Mouse (Mus musculus): Measurements from ENCODE around the gene Ces1a. TPM values are rescaled to one million over a fixed set of nuclear protein-coding genes. Genes with fewer than 3 reads are reported as not detected.
A peak's percentile ranks its signal among the peaks of the same experiment; 100 is the strongest.

The Ces1a gene
- polyA plus RNA-seq, 1 experiment from 2014 or later: not detected

DNA sequence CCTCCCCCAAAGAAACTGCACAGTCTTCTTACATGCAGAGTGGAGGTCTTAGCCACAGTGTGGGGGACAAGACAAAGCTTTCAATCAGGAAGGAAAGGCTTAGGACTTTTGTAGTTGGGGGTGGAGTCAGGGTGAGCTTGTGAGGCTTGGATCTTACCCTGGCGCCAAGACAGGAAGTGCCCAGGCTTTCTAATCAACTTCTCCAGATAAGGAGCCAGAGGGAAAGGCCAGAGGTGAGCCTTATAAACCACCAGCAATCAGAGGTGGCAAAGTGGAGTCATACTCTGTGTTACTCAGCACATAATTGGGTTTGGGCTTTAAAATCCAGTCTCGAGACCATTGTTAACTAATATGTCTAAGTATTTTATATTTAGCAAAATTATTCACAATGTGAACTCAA is 7.2 kb upstream of the Ces1a start:
- WGBS: 76% methylated on average over 2 of the region's 2 CpGs
- DNase-seq (ENCODE audit: low spot score) (no peak), ATAC-seq (ENCODE audit: low FRiP score) (no peak)
- Histone ChIP-seq H3K4me1 (replicated peaks; ENCODE audit: control insufficient read depth, insufficient read depth, low read length) (no peaks in the 10 kb centered on the region), H3K27me3 (ENCODE audit: control insufficient read depth, insufficient read depth, low read length) (no peaks in the 10 kb centered on the region), H3K36me3 (ENCODE audit: control insufficient read depth, insufficient read depth, low read length) (no peaks in the 10 kb centered on the region), H3K4me2 (replicated peaks; ENCODE audit: low read depth, low read length) (no peak overlapping the region), H3K27ac (ENCODE audit: low read depth, low read length) (no peak overlapping the region), H3K9ac (ENCODE audit: low read depth, low read length) (no peak overlapping the region), H3K9me3 (ENCODE audit: control insufficient read depth, low read length) (no peaks in the 10 kb centered on the region), H3K4me3 (ENCODE audit: low read depth, low read length) (no peak overlapping the region)

GRCm38 (mm10) chr8:93048510-93049416 is 771 bp upstream of the Ces1a start:
- Histone ChIP-seq H3K27me3 (ENCODE audit: control insufficient read depth, insufficient read depth, low read length) (no peaks in the 10 kb centered on the region), H3K4me1 (replicated peaks; ENCODE audit: control insufficient read depth, insufficient read depth, low read length) (no peaks in the 10 kb centered on the region), H3K36me3 (ENCODE audit: control insufficient read depth, insufficient read depth, low read length) (no peaks in the 10 kb centered on the region), H3K9ac (ENCODE audit: low read depth, low read length) (no peak overlapping the region), H3K27ac (ENCODE audit: low read depth, low read length) (no peak overlapping the region), H3K9me3 (ENCODE audit: control insufficient read depth, low read length) (no peaks in the 10 kb centered on the region), H3K4me2 (replicated peaks; ENCODE audit: low read depth, low read length) (no peak overlapping the region), H3K4me3 (ENCODE audit: low read depth, low read length) (no peak overlapping the region)
- 79% methylated on average over 4 of the region's 4 CpGs for WGBS
- DNase-seq (ENCODE audit: low spot score) (no peak), ATAC-seq (ENCODE audit: low FRiP score) (no peak)

DNA sequence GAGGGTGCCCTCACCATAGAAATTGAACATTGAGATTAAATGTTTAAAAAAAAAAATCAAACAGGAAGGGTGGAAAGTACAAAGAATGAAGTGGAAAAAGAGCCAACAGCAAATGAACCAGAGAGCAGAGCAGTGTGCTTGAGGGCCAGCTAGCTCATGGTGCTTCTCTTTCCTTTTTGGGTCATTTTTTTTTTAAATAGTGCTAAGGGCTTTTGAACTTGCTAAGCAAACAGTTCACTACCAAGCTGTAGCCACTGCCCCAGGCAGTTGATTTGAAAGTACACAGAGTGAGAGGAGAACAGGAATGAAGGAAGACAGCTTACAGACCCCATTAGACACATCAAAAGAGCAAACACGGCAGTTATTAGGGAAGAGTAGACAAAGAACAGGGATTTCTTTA is 4.9 kb downstream of the Ces1a start:
- Histone ChIP-seq H3K9me3 (ENCODE audit: control insufficient read depth, low read length) (no peaks in the 10 kb centered on the region), H3K36me3 (ENCODE audit: control insufficient read depth, insufficient read depth, low read length) (no peaks in the 10 kb centered on the region), H3K27ac (ENCODE audit: low read depth, low read length) (no peak overlapping the region), H3K4me1 (replicated peaks; ENCODE audit: control insufficient read depth, insufficient read depth, low read length) (no peaks in the 10 kb centered on the region), H3K4me2 (replicated peaks; ENCODE audit: low read depth, low read length) (no peak overlapping the region), H3K4me3 (ENCODE audit: low read depth, low read length) (no peak overlapping the region), H3K27me3 (ENCODE audit: control insufficient read depth, insufficient read depth, low read length) (no peaks in the 10 kb centered on the region), H3K9ac (ENCODE audit: low read depth, low read length) (no peak overlapping the region)
- 70% methylated on average over 1 of the region's 1 CpGs for WGBS
- ATAC-seq (ENCODE audit: low FRiP score): no peak
- DNase-seq (ENCODE audit: low spot score): no peak

DNA sequence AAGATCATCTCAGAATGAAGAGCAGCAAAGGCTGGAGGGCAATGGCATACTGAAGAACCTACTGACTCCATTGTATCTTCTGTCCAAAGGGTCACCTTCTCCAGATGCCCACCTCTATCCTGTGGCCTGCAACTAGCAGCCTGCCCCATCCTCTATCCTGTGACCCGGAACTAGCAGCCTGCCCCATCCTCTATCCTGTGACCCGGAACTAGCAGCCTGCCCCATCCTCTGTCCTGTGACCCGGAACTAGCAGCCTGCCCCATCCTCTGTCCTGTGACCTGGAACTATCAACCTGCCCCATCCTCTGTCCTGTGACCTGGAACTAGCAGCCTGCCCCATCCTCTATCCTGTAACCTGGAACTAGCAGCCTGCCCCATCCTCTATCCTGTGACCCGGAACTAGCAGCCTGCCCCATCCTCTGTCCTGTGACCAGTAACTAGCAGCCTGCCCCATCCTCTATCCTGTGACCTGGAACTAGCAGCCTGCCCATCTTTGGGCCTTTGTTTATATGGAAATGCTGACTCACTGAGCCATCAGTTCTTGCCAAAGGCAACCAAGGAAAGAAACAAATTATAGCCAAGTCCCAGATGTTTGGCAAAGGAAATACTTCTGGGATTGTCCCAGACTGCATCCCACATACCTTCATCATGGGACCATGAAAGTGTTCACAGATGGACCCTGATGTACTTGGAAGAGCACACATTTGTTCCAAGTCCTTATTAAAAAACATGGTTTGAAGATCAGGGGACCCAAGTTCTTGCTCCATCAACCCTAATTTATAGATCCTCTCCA is 7.0 kb downstream of the Ces1a start:
- Histone ChIP-seq H3K9ac (ENCODE audit: low read depth, low read length) (no peak overlapping the region), H3K4me1 (replicated peaks; ENCODE audit: control insufficient read depth, insufficient read depth, low read length) (no peaks in the 10 kb centered on the region), H3K27ac (ENCODE audit: low read depth, low read length) (no peak overlapping the region), H3K4me2 (replicated peaks; ENCODE audit: low read depth, low read length) (no peak overlapping the region), H3K9me3 (ENCODE audit: control insufficient read depth, low read length) (no peaks in the 10 kb centered on the region), H3K4me3 (ENCODE audit: low read depth, low read length) (no peak overlapping the region), H3K27me3 (ENCODE audit: control insufficient read depth, insufficient read depth, low read length) (no peaks in the 10 kb centered on the region), H3K36me3 (ENCODE audit: control insufficient read depth, insufficient read depth, low read length) (no peaks in the 10 kb centered on the region)
- no peak for DNase-seq (ENCODE audit: low spot score)
- 73% methylated on average over 4 of the region's 4 CpGs for WGBS
- no peak for ATAC-seq (ENCODE audit: low FRiP score)

- H3K27ac ChIP-seq (ENCODE audit: low read depth, low read length): no peak overlapping the region
- no peak overlapping the region for H3K4me2 ChIP-seq (replicated peaks; ENCODE audit: low read depth, low read length)
- no peak for ATAC-seq (ENCODE audit: low FRiP score)
- H3K36me3 ChIP-seq (ENCODE audit: control insufficient read depth, insufficient read depth, low read length): no peaks in the 10 kb centered on the region
- no peaks in the 10 kb centered on the region for H3K9me3 ChIP-seq (ENCODE audit: control insufficient read depth, low read length)
- 84% methylated on average over 2 of the region's 2 CpGs for WGBS
- no peak overlapping the region for H3K9ac ChIP-seq (ENCODE audit: low read depth, low read length)
- H3K4me3 ChIP-seq (ENCODE audit: low read depth, low read length): no peak overlapping the region
- no peaks in the 10 kb centered on the region for H3K4me1 ChIP-seq (replicated peaks; ENCODE audit: control insufficient read depth, insufficient read depth, low read length)
- DNase-seq (ENCODE audit: low spot score): no peak
- no peaks in the 10 kb centered on the region for H3K27me3 ChIP-seq (ENCODE audit: control insufficient read depth, insufficient read depth, low read length)
Observed at GRCm38 (mm10) chr8:93040256-93040655, 7.7 kb downstream of the Ces1a start.

GRCm38 (mm10) chr8:93038831-93039230 is 9.2 kb downstream of the Ces1a start:
- no peak overlapping the region for H3K4me3 ChIP-seq (ENCODE audit: low read depth, low read length)
- peak; percentile 2 for DNase-seq (ENCODE audit: low spot score)
- H3K4me1 ChIP-seq (replicated peaks; ENCODE audit: control insufficient read depth, insufficient read depth, low read length): no peaks in the 10 kb centered on the region
- H3K27me3 ChIP-seq (ENCODE audit: control insufficient read depth, insufficient read depth, low read length): no peaks in the 10 kb centered on the region
- no peak overlapping the region for H3K27ac ChIP-seq (ENCODE audit: low read depth, low read length)
- WGBS: 3% methylated on average over 2 of the region's 2 CpGs
- H3K36me3 ChIP-seq (ENCODE audit: control insufficient read depth, insufficient read depth, low read length): no peaks in the 10 kb centered on the region
- no peak overlapping the region for H3K4me2 ChIP-seq (replicated peaks; ENCODE audit: low read depth, low read length)
- no peak overlapping the region for H3K9ac ChIP-seq (ENCODE audit: low read depth, low read length)
- H3K9me3 ChIP-seq (ENCODE audit: control insufficient read depth, low read length): no peaks in the 10 kb centered on the region
- no peak for ATAC-seq (ENCODE audit: low FRiP score)

DNA sequence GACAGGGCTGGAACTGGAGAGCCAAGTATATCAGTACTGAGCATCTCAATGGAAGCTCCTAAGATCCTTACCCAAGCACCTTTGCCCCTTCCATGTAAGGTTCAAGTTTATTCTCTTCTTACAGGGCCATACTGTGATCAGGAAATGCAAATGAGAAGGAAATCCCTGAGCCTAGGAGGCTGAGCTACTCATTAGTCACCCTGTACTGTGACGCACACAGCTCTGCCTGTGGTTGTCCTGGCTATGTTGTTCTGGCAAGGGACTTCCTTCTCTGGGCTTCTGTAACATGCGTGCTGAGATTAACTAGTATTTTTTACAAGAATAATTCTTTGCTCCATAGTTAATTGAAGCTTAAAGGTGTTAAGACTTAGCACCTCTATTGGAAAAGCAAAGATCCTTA is 17.3 kb downstream of the Ces1a start:
- DNase-seq (ENCODE audit: low spot score): no peak
- Histone ChIP-seq H3K27me3 (ENCODE audit: control insufficient read depth, insufficient read depth, low read length) (no peaks in the 10 kb centered on the region), H3K4me2 (replicated peaks; ENCODE audit: low read depth, low read length) (no peak overlapping the region), H3K27ac (ENCODE audit: low read depth, low read length) (no peak overlapping the region), H3K9ac (ENCODE audit: low read depth, low read length) (no peak overlapping the region), H3K4me1 (replicated peaks; ENCODE audit: control insufficient read depth, insufficient read depth, low read length) (no peaks in the 10 kb centered on the region), H3K4me3 (ENCODE audit: low read depth, low read length) (no peak overlapping the region), H3K9me3 (ENCODE audit: control insufficient read depth, low read length) (no peaks in the 10 kb centered on the region), H3K36me3 (ENCODE audit: control insufficient read depth, insufficient read depth, low read length) (no peaks in the 10 kb centered on the region)
- WGBS: 83% methylated on average over 2 of the region's 2 CpGs
- no peak for ATAC-seq (ENCODE audit: low FRiP score)

DNA sequence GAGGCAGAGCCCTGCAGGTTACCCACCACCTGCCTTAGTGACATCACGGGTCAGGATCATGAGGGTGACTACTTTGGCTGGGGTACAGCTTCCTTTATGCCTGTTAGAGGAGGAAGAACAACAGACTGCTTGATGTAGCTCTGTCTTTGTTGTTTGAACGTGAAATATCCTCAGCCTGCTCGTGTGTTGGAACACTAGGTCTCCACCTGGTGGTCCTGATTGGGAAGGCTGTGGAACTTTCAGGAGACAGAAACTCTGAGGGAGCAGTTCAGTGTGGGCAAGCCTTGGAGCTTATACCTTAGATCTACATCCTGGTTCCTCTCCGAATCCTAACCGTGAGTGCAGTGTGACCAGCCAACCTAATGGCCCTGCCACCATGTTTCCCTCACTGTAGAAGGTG is 26.3 kb downstream of the Ces1a start:
- no peak for ATAC-seq (ENCODE audit: low FRiP score)
- no peaks in the 10 kb centered on the region for H3K9me3 ChIP-seq (ENCODE audit: control insufficient read depth, low read length)
- no peak overlapping the region for H3K4me2 ChIP-seq (replicated peaks; ENCODE audit: low read depth, low read length)
- WGBS: 79% methylated on average over 5 of the region's 5 CpGs
- H3K36me3 ChIP-seq (ENCODE audit: control insufficient read depth, insufficient read depth, low read length): no peaks in the 10 kb centered on the region
- H3K9ac ChIP-seq (ENCODE audit: low read depth, low read length): no peak overlapping the region
- H3K27ac ChIP-seq (ENCODE audit: low read depth, low read length): no peak overlapping the region
- H3K27me3 ChIP-seq (ENCODE audit: control insufficient read depth, insufficient read depth, low read length): no peaks in the 10 kb centered on the region
- no peak for DNase-seq (ENCODE audit: low spot score)
- no peak overlapping the region for H3K4me3 ChIP-seq (ENCODE audit: low read depth, low read length)
- no peaks in the 10 kb centered on the region for H3K4me1 ChIP-seq (replicated peaks; ENCODE audit: control insufficient read depth, insufficient read depth, low read length)

All from hindbrain, embryonic 11.5 days (tissue).